In genomic region chr11:94521219-94521843, GRCm38 (mm10) we compare ENCODE assay signal across 8 mouse cellular contexts. TPM values are rescaled to one million over a fixed set of nuclear protein-coding genes. Genes with fewer than 3 reads are reported as not detected.
DNase-seq lines count a peak whose midpoint lies in the region; ATAC-seq and TF ChIP-seq lines count a peak whose summit lies in the region.

Mycbpap (minus strand) TSS chr11:94521742.

- 0 out of 2 replicates have a peak, but pooled peaks have one; percentile 66 for ATAC-seq in embryonic facial prominence, embryonic 13.5 days (ENCODE audit: insufficient number of reproducible peaks, insufficient read depth, low FRiP score, low TSS enrichment, low read depth)
- peak; percentile 72 for ATAC-seq in neural tube, embryonic 14.5 days (ENCODE audit: low read depth)

- H3K9ac ChIP-seq in embryonic facial prominence, embryonic 13.5 days, result peak within 1 kb of the TSS; percentile 77
- H3K9ac ChIP-seq in neural tube, embryonic 14.5 days (replicated peaks; ENCODE audit: low read depth, low read length), result peak within 1 kb of the TSS; percentile 59

- H3K4me1 ChIP-seq in embryonic facial prominence, embryonic 13.5 days, result peaks cover 24% of the 10 kb centered on the region
- H3K4me1 ChIP-seq in lung, adult 2 months (ENCODE audit: control insufficient read depth, insufficient read depth, low read length), result no peaks in the 10 kb centered on the region; the same call in 1 of the 2 replicates
- H3K4me1 ChIP-seq in neural tube, embryonic 14.5 days (ENCODE audit: control insufficient read depth, insufficient read depth, low read length), result no peaks in the 10 kb centered on the region

- peak within 1 kb of the TSS; percentile 82 for H3K4me2 ChIP-seq in embryonic facial prominence, embryonic 13.5 days
- H3K4me2 ChIP-seq in neural tube, embryonic 14.5 days (ENCODE audit: low read depth, low read length), result peak within 1 kb of the TSS; percentile 93

- H3K36me3 ChIP-seq in embryonic facial prominence, embryonic 13.5 days, result no peaks in the 10 kb centered on the region
- no peaks in the 10 kb centered on the region for H3K36me3 ChIP-seq in neural tube, embryonic 14.5 days (ENCODE audit: control insufficient read depth, insufficient read depth, low read length)

- WGBS in embryonic facial prominence, embryonic 13.5 days, result 1% methylated on average over 42 of the region's 42 CpGs
- WGBS in lung, adult 2 months, result 3% methylated on average over 42 of the region's 42 CpGs
- WGBS in neural tube, embryonic 14.5 days, result 1% methylated on average over 42 of the region's 42 CpGs

- peak; percentile 49 to 58 for DNase-seq in B cell, adult 2 months
- DNase-seq in adrenal gland, postnatal 36 days, result peak; percentile 72
- DNase-seq in heart, postnatal 10 days, result peak; percentile 69 to 76
- DNase-seq in kidney, postnatal 4 days, result peak; percentile 71 to 79
- peak; percentile 79 for DNase-seq in lung, adult 2 months
- DNase-seq in thymus, postnatal 0 days (ENCODE audit: low spot score), result peak; percentile 10

- TF ChIP-seq CTCF in lung, adult 2 months (IDR thresholded peaks at IDR 0.05; ENCODE audit: insufficient read depth, low read length), result no peak

- intact Hi-C loops in heart, postnatal 10 days (cut with DNase I), result no loop called here

- 0 out of 2 replicates have a peak, but pooled peaks have one; percentile 14 for TF ChIP-seq POLR2A in lung, adult 2 months (IDR thresholded peaks at IDR 0.05; ENCODE audit: borderline replicate concordance, extremely low read depth, low read depth, low read length)

- peak within 1 kb of the TSS; percentile 47 for H3K4me3 ChIP-seq in embryonic facial prominence, embryonic 13.5 days
- peak within 1 kb of the TSS; percentile 68 for H3K4me3 ChIP-seq in lung, adult 2 months (replicated peaks; ENCODE audit: extremely low read depth, low read depth, low read length)
- H3K4me3 ChIP-seq in neural tube, embryonic 14.5 days (ENCODE audit: low read depth, low read length), result peak within 1 kb of the TSS; percentile 43

- H3K9me3 ChIP-seq in embryonic facial prominence, embryonic 13.5 days, result no peaks in the 10 kb centered on the region
- H3K9me3 ChIP-seq in neural tube, embryonic 14.5 days (ENCODE audit: control insufficient read depth, low read length), result no peaks in the 10 kb centered on the region

- H3K27ac ChIP-seq in embryonic facial prominence, embryonic 13.5 days, result no peak within 1 kb of the TSS; the same call in 1 of the 2 replicates
- no peak within 1 kb of the TSS for H3K27ac ChIP-seq in neural tube, embryonic 14.5 days (ENCODE audit: low read depth, low read length)

- no peaks in the 10 kb centered on the region for H3K27me3 ChIP-seq in embryonic facial prominence, embryonic 13.5 days
- no peaks in the 10 kb centered on the region for H3K27me3 ChIP-seq in neural tube, embryonic 14.5 days (ENCODE audit: control insufficient read depth, insufficient read depth, low read length)

RNA-seq across cellular contexts. Expression of gene Mycbpap, which starts in this region (rescaled TPM):
- 1 to 10 TPM; 3.6 to 9.7 TPM for total RNA-seq in adrenal gland, postnatal 36 days (2021)
- 1.4 and 3.6 TPM in 2 replicates for polyA plus RNA-seq in embryonic facial prominence, embryonic 13.5 days (2015; fragmentation: Nextera tagmentation; extraction: Ambion mirVana)
- total RNA-seq in heart, postnatal 10 days (2021), result 1 to 10 TPM; 3.9 to 4.9 TPM
- polyA plus RNA-seq in lung, adult 2 months (2012; rRNA removed), result 5.8 and 7.6 TPM in 2 replicates
- polyA plus RNA-seq in neural tube, embryonic 14.5 days (2014; fragmentation: Nextera tagmentation; extraction: Ambion mirVana), result 1.7 and 2.0 TPM in 2 replicates
- polyA plus RNA-seq in thymus, postnatal 0 days (2015; fragmentation: Nextera tagmentation; extraction: Ambion mirVana), result 0.14 and 0.17 TPM in 2 replicates

Comparison
In these comparisons a context has a peak if more than half of its experiments do, and no peak if none do; other contexts are left out.
1. Peak in DNase-seq in thymus, postnatal 0 days; RNA of the gene not detected or under 1 TPM.
2. DNase-seq: peak in every context shown above with its lines; median percentile 79 in lung, adult 2 months; 75 in kidney, postnatal 4 days; 72 in heart, postnatal 10 days; 72 in adrenal gland, postnatal 36 days; 54 in B cell, adult 2 months; 10 in thymus, postnatal 0 days.